Mouse (Mus musculus) C2C12 (cell line): ENCODE results near the gene Sept7.

Experiments
- CEBPB ChIP-seq: IDR thresholded peaks from one replicate; pipeline ENCODE4 v1.6.1; 2011; ENCODE audit warnings: low read depth, mild to moderate bottlenecking, control low read depth, moderate library complexity
- CTCF ChIP-seq: IDR thresholded peaks from one replicate; pipeline ENCODE4 v1.5.1; 2011; ENCODE audit not compliant: control insufficient read depth, insufficient read depth, insufficient read length
- FOSL1 ChIP-seq: IDR thresholded peaks from one replicate; pipeline ENCODE4 v1.8.0; 2011; ENCODE audit warnings: mild to moderate bottlenecking, low read length; ENCODE audit not compliant: poor library complexity, insufficient read depth, severe bottlenecking
- MAX ChIP-seq: IDR thresholded peaks from one replicate; pipeline ENCODE4 v1.6.1; 2011; ENCODE audit warnings: mild to moderate bottlenecking, control low read depth

- no peak for TF ChIP-seq CTCF
- TF ChIP-seq CEBPB = no peak
- TF ChIP-seq FOSL1 = no peak
- TF ChIP-seq MAX = no peak
Observed at GRCm38 (mm10) chr9:25340412-25340811, 88.2 kb downstream of the Sept7 start.
